Mouse (Mus musculus) adrenal gland, postnatal 36 days (tissue): ENCODE data around the gene Raet1e. TPM values are rescaled to one million over a fixed set of nuclear protein-coding genes. Genes with fewer than 3 reads are reported as not detected.
"Not testable (repeated sequence)": the region's sequence is repeated elsewhere in the genome, so short reads cannot be mapped to it uniquely, and the experiment has no call there.

Source experiments
- DNase-seq, 2 experiments: peaks; one replicate each; pipeline ENCODE4 v3.0.0; 2021; ENCODE audit warnings: mixed read lengths in 1 of 2
- total RNA-seq, 2 experiments: library from RNA; stranded (reverse); gene quantifications; 2 replicates each; pipeline ENCODE4 v1.2.3; 2021

Gene Raet1e
- total RNA-seq, 2 experiments from 2014 or later = 0.46 to 1.9 TPM

DNA sequence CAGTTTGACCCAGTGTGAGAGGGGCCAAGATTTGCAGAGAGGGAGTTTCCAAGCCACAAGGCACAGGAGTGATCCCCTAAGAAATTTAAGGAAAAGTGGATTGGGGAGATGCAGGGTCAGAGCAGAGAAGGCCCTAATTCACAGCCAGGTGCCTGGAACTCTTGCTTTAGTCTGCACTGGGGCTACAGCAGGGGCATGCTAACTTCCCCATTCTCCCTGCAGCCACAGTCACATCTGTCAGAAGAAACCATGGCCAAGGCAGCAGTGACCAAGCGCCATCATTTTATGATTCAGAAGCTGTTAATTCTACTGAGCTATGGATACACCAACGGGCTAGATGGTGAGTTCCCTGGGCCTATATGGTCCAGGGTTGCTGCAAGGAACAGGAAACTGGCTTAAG, 204.1 kb downstream of the Raet1e start:
- DNase-seq = not testable (repeated sequence)

- not testable (repeated sequence) for DNase-seq
Measured at GRCm38 (mm10) chr10:22364915-22365314, 206.5 kb downstream of the Raet1e start.

- not testable (repeated sequence) for DNase-seq
Measured at GRCm38 (mm10) chr10:22381226-22381625, 222.9 kb downstream of the Raet1e start.

GRCm38 (mm10) chr10:22390146-22390545, 231.8 kb downstream of the Raet1e start:
- not testable (repeated sequence) for DNase-seq

GRCm38 (mm10) chr10:22391616-22392015, 233.2 kb downstream of the Raet1e start:
- DNase-seq = not testable (repeated sequence)

GRCm38 (mm10) chr10:22393028-22393824, 234.9 kb downstream of the Raet1e start:
- not testable (repeated sequence) for DNase-seq

GRCm38 (mm10) chr10:22396680-22397079, 238.3 kb downstream of the Raet1e start:
- not testable (repeated sequence) for DNase-seq

GRCm38 (mm10) chr10:22402225-22402917, 244.0 kb downstream of the Raet1e start:
- DNase-seq = peak; percentile 66 to 69

GRCm38 (mm10) chr10:22413702-22414494, 255.5 kb downstream of the Raet1e start:
- peak; percentile 6 to 14 for DNase-seq

Other genes starting within 250 kb of the Raet1e start
- gene 4930444G20Rik, start 90.5 kb upstream of the Raet1e start, total RNA-seq = not detected
- gene E030030I06Rik, start 9.3 kb upstream of the Raet1e start, total RNA-seq = 10 to 100 TPM; 11.2 to 12.8 TPM
- gene H60b, start within 50 bp of the Raet1e start, total RNA-seq = under 1 TPM in 1 of 2 experiments, not detected in 1; 0.46 TPM
- gene Raet1d, start 202.0 kb downstream of the Raet1e start, total RNA-seq = not detected